Mouse (Mus musculus): ENCODE data around the gene Itih4.

Gene Itih4

GRCm38 (mm10) chr14:30886204-30886603 is at the start of gene Itih4:
Gene Itih4, plus strand, starts transcription at chr14:30886476.
- DNase-seq (ENCODE audit: low read depth, low spot score), result no peak

- DNase-seq (ENCODE audit: low read depth, low spot score), result no peak
These were observed 48.8 kb upstream of the Itih4 start for GRCm38 (mm10) chr14:30837416-30837996.

- no peak for DNase-seq (ENCODE audit: low read depth, low spot score)
These were observed 42.6 kb upstream of the Itih4 start for GRCm38 (mm10) chr14:30843701-30844100.

- DNase-seq (ENCODE audit: low read depth, low spot score), result no peak
These were observed 35.8 kb upstream of the Itih4 start for GRCm38 (mm10) chr14:30850504-30850903.

GRCm38 (mm10) chr14:30852325-30852724 is 34.0 kb upstream of the Itih4 start:
- no peak for DNase-seq (ENCODE audit: low read depth, low spot score)

- no peak for DNase-seq (ENCODE audit: low read depth, low spot score)
These were observed 31.0 kb upstream of the Itih4 start for GRCm38 (mm10) chr14:30855316-30855715.

GRCm38 (mm10) chr14:30856885-30857507 is 29.3 kb upstream of the Itih4 start:
- DNase-seq (ENCODE audit: low read depth, low spot score), result no peak

- no peak for DNase-seq (ENCODE audit: low read depth, low spot score)
These were observed 28.3 kb upstream of the Itih4 start for GRCm38 (mm10) chr14:30857990-30858389.

GRCm38 (mm10) chr14:30861421-30862125 is 24.7 kb upstream of the Itih4 start:
- DNase-seq (ENCODE audit: low read depth, low spot score), result no peak

GRCm38 (mm10) chr14:30862368-30862767 is 23.9 kb upstream of the Itih4 start:
- DNase-seq (ENCODE audit: low read depth, low spot score), result no peak

- no peak for DNase-seq (ENCODE audit: low read depth, low spot score)
These were observed 21.0 kb upstream of the Itih4 start for GRCm38 (mm10) chr14:30865311-30865710.

- DNase-seq (ENCODE audit: low read depth, low spot score), result peak; percentile 72
These were observed 19.2 kb upstream of the Itih4 start for GRCm38 (mm10) chr14:30867042-30867441.

GRCm38 (mm10) chr14:30868826-30869225 is 17.4 kb upstream of the Itih4 start:
- DNase-seq (ENCODE audit: low read depth, low spot score), result no peak

- no peak for DNase-seq (ENCODE audit: low read depth, low spot score)
These were observed 16.9 kb upstream of the Itih4 start for GRCm38 (mm10) chr14:30869391-30869801.

GRCm38 (mm10) chr14:30870206-30871147 is 15.8 kb upstream of the Itih4 start:
- DNase-seq (ENCODE audit: low read depth, low spot score), result no peak

GRCm38 (mm10) chr14:30874095-30874700 is 12.1 kb upstream of the Itih4 start:
- no peak for DNase-seq (ENCODE audit: low read depth, low spot score)

- no peak for DNase-seq (ENCODE audit: low read depth, low spot score)
These were observed 11.0 kb upstream of the Itih4 start for GRCm38 (mm10) chr14:30875130-30875865.

- DNase-seq (ENCODE audit: low read depth, low spot score), result no peak
These were observed 10.3 kb upstream of the Itih4 start for GRCm38 (mm10) chr14:30875955-30876354.

GRCm38 (mm10) chr14:30876451-30876850 is 9.8 kb upstream of the Itih4 start:
- no peak for DNase-seq (ENCODE audit: low read depth, low spot score)

- DNase-seq (ENCODE audit: low read depth, low spot score), result no peak
These were observed 8.4 kb upstream of the Itih4 start for GRCm38 (mm10) chr14:30877827-30878226.
